Mouse (Mus musculus) embryonic facial prominence, embryonic 12.5 days (tissue): ENCODE results near the gene Rassf3. TPM values are rescaled to one million over a fixed set of nuclear protein-coding genes. Genes with fewer than 3 reads are reported as not detected.

Source experiments
- ATAC-seq: fragments of 200-750 bp; cut with Nextera tagmentation; 2 replicates; pipeline ENCODE4 v1.8.0; 2017; ENCODE audit not compliant: insufficient number of reproducible peaks, insufficient read depth, low FRiP score, low TSS enrichment
- H3K27ac ChIP-seq: fragments of 300-500 bp; sonication (generic); 2 replicates; pipeline ENCODE4 v1.5.1; 2016; ENCODE audit warnings: mild to moderate bottlenecking
- H3K27me3 ChIP-seq: fragments of 300-500 bp; sonication (generic); 2 replicates; pipeline ENCODE4 v1.6.1; 2016; ENCODE audit warnings: mild to moderate bottlenecking, moderate library complexity
- H3K36me3 ChIP-seq: fragments of 300-500 bp; sonication (generic); 2 replicates; pipeline ENCODE4 v1.6.1; 2016; ENCODE audit warnings: mild to moderate bottlenecking
- H3K4me1 ChIP-seq: fragments of 300-500 bp; sonication (generic); 2 replicates; pipeline ENCODE4 v1.6.1; 2016
- H3K4me2 ChIP-seq: fragments of 300-500 bp; sonication (generic); replicated peaks from 2 replicates; pipeline ENCODE4 v1.6.1; 2016; ENCODE audit warnings: mild to moderate bottlenecking, moderate library complexity
- H3K4me3 ChIP-seq: fragments of 300-500 bp; sonication (generic); 2 replicates; pipeline ENCODE4 v1.5.1; 2016; ENCODE audit warnings: mild to moderate bottlenecking
- H3K9ac ChIP-seq: fragments of 300-500 bp; sonication (generic); 2 replicates; pipeline ENCODE4 v1.6.1; 2016; ENCODE audit warnings: mild to moderate bottlenecking, moderate library complexity
- H3K9me3 ChIP-seq: fragments of 300-500 bp; sonication (generic); 2 replicates; pipeline ENCODE4 v1.6.1; 2016; ENCODE audit warnings: mild to moderate bottlenecking, moderate library complexity
- WGBS: fragments of 180-500 bp; shearing (Covaris S2); methylation state at CpG from one replicate; pipeline ENCODE4 v1.1.7; 2016; 5-methylcytosine and 5-hydroxymethylcytosine counted together
- polyA plus RNA-seq: library from polyadenylated mRNA; unstranded; fragments of >200 nt; fragmentation: Nextera tagmentation; extraction: Ambion mirVana; gene quantifications from 2 replicates; pipeline ENCODE4 v1.2.1, GENCODE M21; 2016

The Rassf3 gene
- polyA plus RNA-seq, 1 experiment from 2014 or later: 23.1 TPM

- H3K27ac ChIP-seq: no peak overlapping the region
- ATAC-seq: no peak
- H3K9me3 ChIP-seq: no peaks in the 10 kb centered on the region
- H3K4me2 ChIP-seq: no peak overlapping the region
- H3K4me1 ChIP-seq: peaks cover 13% of the 10 kb centered on the region
- H3K36me3 ChIP-seq: peaks cover 29% of the 10 kb centered on the region
- 81% methylated on average over 11 of the region's 11 CpGs for WGBS
- no peak overlapping the region for H3K4me3 ChIP-seq
- H3K9ac ChIP-seq: no peak overlapping the region
- no peaks in the 10 kb centered on the region for H3K27me3 ChIP-seq
Observed at GRCm38 (mm10) chr10:121411721-121412455, 64.3 kb downstream of the Rassf3 start.

GRCm38 (mm10) chr10:121409717-121410116, 66.4 kb downstream of the Rassf3 start:
- no peak for ATAC-seq
- Histone ChIP-seq H3K27ac (no peak overlapping the region), H3K4me3 (no peak overlapping the region), H3K4me1 (peaks cover 6% of the 10 kb centered on the region), H3K36me3 (peaks cover 22% of the 10 kb centered on the region), H3K4me2 (no peak overlapping the region), H3K9me3 (no peaks in the 10 kb centered on the region), H3K9ac (no peak overlapping the region), H3K27me3 (no peaks in the 10 kb centered on the region)
- 68% methylated on average over 7 of the region's 7 CpGs for WGBS

- Histone ChIP-seq H3K36me3 (no peaks in the 10 kb centered on the region), H3K27ac (no peak overlapping the region), H3K27me3 (no peaks in the 10 kb centered on the region), H3K4me2 (no peak overlapping the region), H3K9me3 (no peaks in the 10 kb centered on the region), H3K4me1 (no peaks in the 10 kb centered on the region), H3K9ac (no peak overlapping the region), H3K4me3 (no peak overlapping the region)
- ATAC-seq: no peak
- WGBS: 55% methylated on average over 6 of the region's 9 CpGs
Observed at GRCm38 (mm10) chr10:121403946-121404345, 72.2 kb downstream of the Rassf3 start.

- Histone ChIP-seq H3K4me3 (no peak overlapping the region), H3K4me1 (no peaks in the 10 kb centered on the region), H3K36me3 (no peaks in the 10 kb centered on the region), H3K27me3 (no peaks in the 10 kb centered on the region), H3K27ac (no peak overlapping the region), H3K9me3 (no peaks in the 10 kb centered on the region), H3K9ac (no peak overlapping the region), H3K4me2 (no peak overlapping the region)
- ATAC-seq: no peak; the same call in 1 of the 2 replicates
- 77% methylated on average over 9 of the region's 9 CpGs for WGBS
Observed at GRCm38 (mm10) chr10:121403104-121403503, 73.0 kb downstream of the Rassf3 start.

- no peaks in the 10 kb centered on the region for H3K27me3 ChIP-seq
- H3K9me3 ChIP-seq: no peaks in the 10 kb centered on the region
- no peaks in the 10 kb centered on the region for H3K4me1 ChIP-seq
- H3K4me3 ChIP-seq: no peak overlapping the region
- WGBS: 66% methylated on average over 7 of the region's 7 CpGs
- H3K36me3 ChIP-seq: peaks cover 13% of the 10 kb centered on the region
- H3K27ac ChIP-seq: no peak overlapping the region
- no peak overlapping the region for H3K4me2 ChIP-seq
- no peak overlapping the region for H3K9ac ChIP-seq
- ATAC-seq: no peak
Observed at GRCm38 (mm10) chr10:121401005-121401404, 75.1 kb downstream of the Rassf3 start.

GRCm38 (mm10) chr10:121398599-121398998, 77.5 kb downstream of the Rassf3 start:
- whole genome bisulfite sequencing: 95% methylated on average over 7 of the region's 7 CpGs
- Histone ChIP-seq H3K27ac (no peak overlapping the region), H3K4me1 (peaks cover 7% of the 10 kb centered on the region; the same call in 1 of the 2 replicates), H3K36me3 (peaks cover 36% of the 10 kb centered on the region), H3K9ac (no peak overlapping the region), H3K4me2 (no peak overlapping the region), H3K4me3 (no peak overlapping the region), H3K9me3 (no peaks in the 10 kb centered on the region), H3K27me3 (no peaks in the 10 kb centered on the region)
- no peak for ATAC-seq

GRCm38 (mm10) chr10:121395542-121396176, 80.5 kb downstream of the Rassf3 start:
- H3K36me3 ChIP-seq: peaks cover 65% of the 10 kb centered on the region
- H3K4me3 ChIP-seq: no peak overlapping the region

GRCm38 (mm10) chr10:121394789-121395325, 81.3 kb downstream of the Rassf3 start:
- Histone ChIP-seq H3K4me3 (no peak overlapping the region), H3K27me3 (no peaks in the 10 kb centered on the region), H3K36me3 (peaks cover 73% of the 10 kb centered on the region), H3K27ac (no peak overlapping the region), H3K9ac (no peak overlapping the region), H3K4me1 (peaks cover 7% of the 10 kb centered on the region; the same call in 1 of the 2 replicates), H3K4me2 (no peak overlapping the region), H3K9me3 (no peaks in the 10 kb centered on the region)
- WGBS: 76% methylated on average over 18 of the region's 18 CpGs
- ATAC-seq: no peak

More at GRCm38 (mm10) chr10:121395542-121396176, 80.5 kb downstream of the Rassf3 start:
- Histone ChIP-seq H3K9ac (no peak overlapping the region), H3K9me3 (no peaks in the 10 kb centered on the region), H3K27ac (no peak overlapping the region), H3K4me2 (no peak overlapping the region), H3K4me1 (peaks cover 7% of the 10 kb centered on the region; the same call in 1 of the 2 replicates), H3K27me3 (no peaks in the 10 kb centered on the region)
- 85% methylated on average over 20 of the region's 20 CpGs for WGBS
- ATAC-seq: no peak

GRCm38 (mm10) chr10:121394270-121394669, 81.9 kb downstream of the Rassf3 start:
- H3K27me3 ChIP-seq: no peaks in the 10 kb centered on the region
- no peak for ATAC-seq
- no peaks in the 10 kb centered on the region for H3K9me3 ChIP-seq
- peaks cover 79% of the 10 kb centered on the region for H3K36me3 ChIP-seq
- 73% methylated on average over 6 of the region's 6 CpGs for WGBS
- H3K4me1 ChIP-seq: peaks cover 7% of the 10 kb centered on the region; the same call in 1 of the 2 replicates
- H3K9ac ChIP-seq: no peak overlapping the region
- no peak overlapping the region for H3K4me2 ChIP-seq
- peak overlapping the region; percentile 33; the same call in 1 of the 2 replicates for H3K27ac ChIP-seq
- no peak overlapping the region for H3K4me3 ChIP-seq

- H3K4me2 ChIP-seq: no peak overlapping the region
- no peaks in the 10 kb centered on the region for H3K9me3 ChIP-seq
- 95% methylated on average over 8 of the region's 8 CpGs for WGBS
- no peak overlapping the region for H3K27ac ChIP-seq
- H3K9ac ChIP-seq: no peak overlapping the region
- peaks cover 88% of the 10 kb centered on the region for H3K36me3 ChIP-seq
- H3K4me3 ChIP-seq: no peak overlapping the region
- no peaks in the 10 kb centered on the region for H3K27me3 ChIP-seq
- H3K4me1 ChIP-seq: peaks cover 10% of the 10 kb centered on the region
- ATAC-seq: no peak
Observed at GRCm38 (mm10) chr10:121391901-121392300, 84.2 kb downstream of the Rassf3 start.

- Histone ChIP-seq H3K4me2 (no peak overlapping the region), H3K36me3 (peaks cover 78% of the 10 kb centered on the region), H3K27me3 (no peaks in the 10 kb centered on the region), H3K9me3 (no peaks in the 10 kb centered on the region), H3K27ac (no peak overlapping the region), H3K9ac (no peak overlapping the region), H3K4me3 (no peak overlapping the region), H3K4me1 (peaks cover 20% of the 10 kb centered on the region)
- no peak for ATAC-seq
- WGBS: 73% methylated on average over 10 of the region's 10 CpGs
Observed at GRCm38 (mm10) chr10:121390602-121391001, 85.5 kb downstream of the Rassf3 start.

- peak overlapping the region; percentile 83 for H3K27ac ChIP-seq
- no peak overlapping the region for H3K9ac ChIP-seq
- H3K4me2 ChIP-seq: 0 out of 2 replicates have a peak overlapping the region, but pooled peaks have one; percentile 21
- ATAC-seq: peak; percentile 68
- H3K36me3 ChIP-seq: peaks cover 72% of the 10 kb centered on the region
- peaks cover 14% of the 10 kb centered on the region for H3K4me1 ChIP-seq
- no peaks in the 10 kb centered on the region for H3K27me3 ChIP-seq
- no peaks in the 10 kb centered on the region for H3K9me3 ChIP-seq
- WGBS: 32% methylated on average over 9 of the region's 9 CpGs
- H3K4me3 ChIP-seq: no peak overlapping the region
Observed at GRCm38 (mm10) chr10:121386347-121386746, 89.8 kb downstream of the Rassf3 start.
